Mouse (Mus musculus) forebrain, embryonic 10.5 days (tissue): ENCODE data around the gene Ifnl2. TPM values are rescaled to one million over a fixed set of nuclear protein-coding genes. Genes with fewer than 3 reads are reported as not detected.
"Not testable (repeated sequence)": the region's sequence is repeated elsewhere in the genome, so short reads cannot be mapped to it uniquely, and the experiment has no call there.

Experiments
- DNase-seq: peaks from one replicate; pipeline ENCODE4 v3.0.0-alpha.2; 2017; ENCODE audit warnings: low spot score; ENCODE audit errors: extremely low spot score
- H3K27ac ChIP-seq: fragments of 300-500 bp; sonication (generic); 2 replicates; pipeline ENCODE4 v1.5.1; 2016; ENCODE audit warnings: mild to moderate bottlenecking
- H3K27me3 ChIP-seq: fragments of 300-500 bp; sonication (generic); 2 replicates; pipeline ENCODE4 v1.6.1; 2016; ENCODE audit warnings: mild to moderate bottlenecking; ENCODE audit not compliant: poor library complexity, severe bottlenecking
- H3K36me3 ChIP-seq: fragments of 300-500 bp; sonication (generic); replicated peaks from 2 replicates; pipeline ENCODE4 v1.6.1; 2016; ENCODE audit warnings: mild to moderate bottlenecking, moderate library complexity
- H3K4me1 ChIP-seq: fragments of 300-500 bp; sonication (generic); 2 replicates; pipeline ENCODE4 v1.6.1; 2016
- H3K4me3 ChIP-seq: fragments of 300-500 bp; sonication (generic); 2 replicates; pipeline ENCODE4 v1.5.1; 2016; ENCODE audit warnings: mild to moderate bottlenecking, moderate library complexity
- H3K9me3 ChIP-seq: fragments of 300-500 bp; sonication (generic); 2 replicates; pipeline ENCODE4 v1.6.1; 2016; ENCODE audit warnings: mild to moderate bottlenecking, moderate library complexity
- WGBS: fragments of 180-500 bp; shearing (Covaris S2); methylation state at CpG from one replicate; pipeline ENCODE4 v1.1.7; 2016; 5-methylcytosine and 5-hydroxymethylcytosine counted together
- polyA plus RNA-seq: library from polyadenylated mRNA; unstranded; fragments of >200 nt; fragmentation: Nextera tagmentation; extraction: Ambion mirVana; gene quantifications from 2 replicates; pipeline ENCODE4 v1.2.1, GENCODE M21; 2016

Ifnl2 gene
- polyA plus RNA-seq, 1 experiment from 2014 or later, result not detected

DNA sequence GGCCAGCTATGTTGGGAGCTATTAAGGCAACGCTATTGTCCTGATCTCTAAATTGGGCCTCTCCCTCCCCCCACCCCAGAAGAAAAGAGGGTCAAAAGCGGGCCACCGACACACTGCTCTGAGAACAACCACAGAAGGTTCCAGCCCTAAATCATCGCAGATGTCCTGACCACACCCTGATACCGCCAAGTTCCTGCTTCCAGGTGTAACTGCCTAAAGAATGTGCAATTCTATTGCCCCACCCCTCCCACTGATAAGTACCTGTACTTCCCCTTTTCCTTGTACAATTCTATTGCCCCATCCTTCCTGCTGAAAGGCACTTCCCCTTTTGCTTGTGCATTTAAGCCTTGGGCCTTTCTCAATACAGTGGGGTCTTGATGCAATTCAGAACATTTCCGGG is 28.6 kb upstream of the Ifnl2 start:
- not testable (repeated sequence) for H3K9me3 ChIP-seq, H3K36me3 ChIP-seq, H3K27ac ChIP-seq, H3K4me1 ChIP-seq, H3K4me3 ChIP-seq, DNase-seq
- WGBS, result 92% methylated on average over 6 of the region's 6 CpGs
- H3K27me3 ChIP-seq, result peaks cover 12% of the 10 kb centered on the region

GRCm38 (mm10) chr7:28532005-28532404 is 21.8 kb upstream of the Ifnl2 start:
- Histone ChIP-seq H3K4me1 (peaks cover 10% of the 10 kb centered on the region; the same call in 1 of the 2 replicates), H3K9me3 (no peaks in the 10 kb centered on the region), H3K27me3 (peaks cover 4% of the 10 kb centered on the region; the same call in 1 of the 2 replicates), H3K4me3 (no peak overlapping the region), H3K27ac (no peak overlapping the region), H3K36me3 (no peaks in the 10 kb centered on the region)
- no peak for DNase-seq
- 78% methylated on average over 8 of the region's 8 CpGs for WGBS

GRCm38 (mm10) chr7:28527922-28528719 is 17.9 kb upstream of the Ifnl2 start:
- no peaks in the 10 kb centered on the region for H3K9me3 ChIP-seq
- H3K27ac ChIP-seq, result no peak overlapping the region
- H3K4me1 ChIP-seq, result peaks cover 10% of the 10 kb centered on the region; the same call in 1 of the 2 replicates
- peak overlapping the region; percentile 5; the same call in 1 of the 2 replicates for H3K4me3 ChIP-seq
- DNase-seq, result peak; percentile 79
- 7% methylated on average over 19 of the region's 19 CpGs for WGBS
- H3K36me3 ChIP-seq, result no peaks in the 10 kb centered on the region
- peaks cover 4% of the 10 kb centered on the region; the same call in 1 of the 2 replicates for H3K27me3 ChIP-seq

GRCm38 (mm10) chr7:28522536-28522935 is 12.3 kb upstream of the Ifnl2 start, which contains the start of gene Ifnl3:
TSS of gene Ifnl3 (plus strand) at chr7:28522836.
- H3K36me3 ChIP-seq, H3K27me3 ChIP-seq, H3K4me1 ChIP-seq, H3K9me3 ChIP-seq, H3K4me3 ChIP-seq, H3K27ac ChIP-seq, DNase-seq: not testable (repeated sequence)
- 77% methylated on average over 5 of the region's 6 CpGs for WGBS

DNA sequence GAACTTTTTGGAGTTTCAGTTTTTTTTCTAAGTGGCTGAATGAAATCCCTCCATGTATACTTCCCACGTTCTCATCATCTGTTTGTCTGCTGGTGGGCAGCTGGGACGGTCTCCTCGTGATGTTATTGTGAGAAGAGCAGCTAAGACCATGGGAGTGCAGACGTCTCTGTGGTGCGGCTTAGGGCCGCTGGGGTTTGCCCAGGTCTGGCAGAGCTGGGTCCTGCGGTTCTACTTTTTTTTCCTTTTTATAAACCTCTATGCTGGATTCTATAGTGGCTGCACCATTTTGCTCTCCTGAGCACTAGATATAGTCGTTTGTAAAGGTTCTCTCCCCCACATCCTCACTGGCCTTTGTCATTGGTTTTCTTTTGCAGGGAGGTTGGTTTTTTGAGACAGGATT is 1.2 kb upstream of the Ifnl2 start:
- no peak overlapping the region for H3K27ac ChIP-seq
- DNase-seq, result no peak
- WGBS, result 73% methylated on average over 8 of the region's 8 CpGs
- no peaks in the 10 kb centered on the region for H3K27me3 ChIP-seq
- no peaks in the 10 kb centered on the region for H3K36me3 ChIP-seq
- H3K4me3 ChIP-seq, result no peak overlapping the region
- no peaks in the 10 kb centered on the region for H3K4me1 ChIP-seq
- H3K9me3 ChIP-seq, result peaks cover 4% of the 10 kb centered on the region; the same call in 1 of the 2 replicates

DNA sequence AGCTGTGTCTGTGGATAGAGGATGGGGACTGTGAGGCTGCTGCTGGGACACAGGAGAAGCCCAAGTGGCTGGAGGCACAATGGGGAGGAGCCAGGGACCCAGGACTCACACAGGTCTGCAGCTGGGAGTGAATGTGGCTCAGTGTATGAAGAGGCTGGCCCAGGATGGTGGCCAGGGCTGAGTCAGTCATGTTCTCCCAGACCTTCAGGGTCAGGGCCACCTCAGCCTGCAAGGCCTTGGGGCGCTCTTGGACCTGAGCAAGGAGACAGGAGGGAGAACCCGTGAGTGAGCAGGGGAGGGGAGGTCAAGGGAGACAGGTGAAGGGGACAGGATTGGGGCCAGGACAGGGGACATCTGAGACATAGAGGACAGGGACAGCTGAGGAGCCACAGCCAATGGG is 1.1 kb downstream of the Ifnl2 start:
- H3K36me3 ChIP-seq, H3K4me3 ChIP-seq, H3K27ac ChIP-seq, DNase-seq, H3K9me3 ChIP-seq, H3K4me1 ChIP-seq, H3K27me3 ChIP-seq: not testable (repeated sequence)
- WGBS, result 70% methylated on average over 2 of the region's 2 CpGs

- H3K36me3 ChIP-seq, result no peaks in the 10 kb centered on the region
- H3K4me1 ChIP-seq, result no peaks in the 10 kb centered on the region
- no peak overlapping the region for H3K27ac ChIP-seq
- WGBS, result 10% methylated on average over 5 of the region's 5 CpGs
- DNase-seq, result no peak
- H3K4me3 ChIP-seq, result no peak overlapping the region
- peaks cover 10% of the 10 kb centered on the region; the same call in 1 of the 2 replicates for H3K9me3 ChIP-seq
- no peaks in the 10 kb centered on the region for H3K27me3 ChIP-seq
Measured at GRCm38 (mm10) chr7:28505585-28505984, 4.7 kb downstream of the Ifnl2 start.

GRCm38 (mm10) chr7:28495426-28495825 is 14.8 kb downstream of the Ifnl2 start:
- H3K4me1 ChIP-seq, result peaks cover 5% of the 10 kb centered on the region
- WGBS, result 83% methylated on average over 11 of the region's 11 CpGs

GRCm38 (mm10) chr7:28492310-28492709 is 17.9 kb downstream of the Ifnl2 start:
- H3K9me3 ChIP-seq, result no peaks in the 10 kb centered on the region; the same call in 1 of the 2 replicates
- H3K27ac ChIP-seq, result no peak overlapping the region
- 84% methylated on average over 8 of the region's 8 CpGs for WGBS
- DNase-seq, result no peak
- peaks cover 21% of the 10 kb centered on the region for H3K27me3 ChIP-seq
- no peaks in the 10 kb centered on the region for H3K36me3 ChIP-seq
- H3K4me1 ChIP-seq, result peaks cover 17% of the 10 kb centered on the region
- H3K4me3 ChIP-seq, result no peak overlapping the region

More at GRCm38 (mm10) chr7:28495426-28495825, 14.8 kb downstream of the Ifnl2 start:
- Histone ChIP-seq H3K27ac (no peak overlapping the region), H3K36me3 (no peaks in the 10 kb centered on the region), H3K4me3 (no peak overlapping the region), H3K27me3 (no peaks in the 10 kb centered on the region), H3K9me3 (peaks cover 2% of the 10 kb centered on the region; the same call in 1 of the 2 replicates)
- no peak for DNase-seq

GRCm38 (mm10) chr7:28490903-28491302 is 19.4 kb downstream of the Ifnl2 start:
- no peak overlapping the region for H3K27ac ChIP-seq

GRCm38 (mm10) chr7:28490410-28490809 is 19.8 kb downstream of the Ifnl2 start:
- H3K27me3 ChIP-seq, result peaks cover 31% of the 10 kb centered on the region
- DNase-seq, result peak; percentile 45
- H3K4me3 ChIP-seq, result peak overlapping the region; percentile 21; the same call in 1 of the 2 replicates
- WGBS, result 2% methylated on average over 10 of the region's 10 CpGs
- H3K36me3 ChIP-seq, result no peaks in the 10 kb centered on the region
- H3K9me3 ChIP-seq, result no peaks in the 10 kb centered on the region
- no peak overlapping the region for H3K27ac ChIP-seq
- H3K4me1 ChIP-seq, result peaks cover 17% of the 10 kb centered on the region

More at GRCm38 (mm10) chr7:28490903-28491302, 19.4 kb downstream of the Ifnl2 start:
- H3K27me3 ChIP-seq, result peaks cover 31% of the 10 kb centered on the region
- no peaks in the 10 kb centered on the region for H3K9me3 ChIP-seq
- 29% methylated on average over 14 of the region's 14 CpGs for WGBS
- H3K4me1 ChIP-seq, result peaks cover 17% of the 10 kb centered on the region
- no peaks in the 10 kb centered on the region for H3K36me3 ChIP-seq
- no peak for DNase-seq
- H3K4me3 ChIP-seq, result peak overlapping the region; percentile 21; the same call in 1 of the 2 replicates

DNA sequence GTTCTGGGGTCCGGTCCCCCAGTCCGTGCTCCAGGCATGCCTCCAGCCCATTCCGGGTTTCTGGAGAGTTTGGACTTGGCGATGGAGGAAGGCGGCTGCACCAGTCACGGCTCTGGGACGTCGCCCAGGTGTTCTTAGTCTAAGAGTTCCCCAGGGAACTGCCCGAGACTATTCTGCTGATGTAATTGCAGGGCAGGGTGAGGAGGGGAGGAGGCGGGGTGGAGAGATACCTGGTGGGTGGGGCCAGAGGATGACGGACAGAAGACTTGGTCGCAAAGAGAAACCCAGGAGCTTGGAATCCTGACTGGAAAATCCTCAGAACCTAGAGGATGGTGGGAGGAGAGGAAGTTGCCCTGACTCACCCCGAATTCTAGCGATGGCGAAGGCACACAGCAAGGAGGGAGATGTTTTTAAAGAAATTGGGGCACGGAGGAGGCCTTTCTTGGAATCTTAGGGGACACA is 22.2 kb downstream of the Ifnl2 start:
- 3% methylated on average over 16 of the region's 16 CpGs for WGBS
- H3K4me1 ChIP-seq, result peaks cover 24% of the 10 kb centered on the region
- no peak for DNase-seq
- H3K27me3 ChIP-seq, result peaks cover 31% of the 10 kb centered on the region
- H3K27ac ChIP-seq, result no peak overlapping the region
- H3K4me3 ChIP-seq, result peak overlapping the region; percentile 38
- H3K36me3 ChIP-seq, result no peaks in the 10 kb centered on the region
- H3K9me3 ChIP-seq, result no peaks in the 10 kb centered on the region

DNA sequence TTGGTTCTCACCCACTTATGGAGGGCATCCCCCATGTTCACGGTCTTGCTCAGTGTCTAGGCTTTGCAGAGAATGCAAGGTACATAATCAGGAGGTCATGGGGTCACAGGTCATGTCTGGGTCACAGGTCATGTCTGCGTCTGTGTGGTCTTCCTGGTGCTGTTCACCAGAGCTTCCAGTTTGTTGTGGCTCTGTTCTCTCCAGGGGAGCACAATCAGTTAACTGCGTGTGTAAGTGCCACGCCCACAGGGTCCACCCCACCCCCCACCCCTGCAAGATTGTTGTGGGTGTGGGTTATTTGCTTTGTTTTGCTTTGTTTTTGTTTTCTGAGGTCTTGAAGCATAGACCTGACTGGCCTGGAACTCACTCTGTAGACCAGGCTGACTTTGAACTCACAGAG is 26.1 kb downstream of the Ifnl2 start:
- no peaks in the 10 kb centered on the region for H3K36me3 ChIP-seq
- H3K27ac ChIP-seq, result no peak overlapping the region
- 53% methylated on average over 4 of the region's 4 CpGs for WGBS
- H3K27me3 ChIP-seq, result peaks cover 29% of the 10 kb centered on the region
- no peak overlapping the region for H3K4me3 ChIP-seq
- no peak for DNase-seq
- H3K9me3 ChIP-seq, result no peaks in the 10 kb centered on the region
- H3K4me1 ChIP-seq, result peaks cover 16% of the 10 kb centered on the region
